Mouse (Mus musculus): ENCODE measurements around the gene Mob3b.

Mob3b gene

GRCm38 (mm10) chr4:35148326-35148725, 9.0 kb downstream of the Mob3b start:
- no peak for DNase-seq (ENCODE audit: low spot score in 2 of 2)

GRCm38 (mm10) chr4:35146597-35146996, 10.7 kb downstream of the Mob3b start:
- DNase-seq (ENCODE audit: low spot score in 2 of 2) = no peak

DNA sequence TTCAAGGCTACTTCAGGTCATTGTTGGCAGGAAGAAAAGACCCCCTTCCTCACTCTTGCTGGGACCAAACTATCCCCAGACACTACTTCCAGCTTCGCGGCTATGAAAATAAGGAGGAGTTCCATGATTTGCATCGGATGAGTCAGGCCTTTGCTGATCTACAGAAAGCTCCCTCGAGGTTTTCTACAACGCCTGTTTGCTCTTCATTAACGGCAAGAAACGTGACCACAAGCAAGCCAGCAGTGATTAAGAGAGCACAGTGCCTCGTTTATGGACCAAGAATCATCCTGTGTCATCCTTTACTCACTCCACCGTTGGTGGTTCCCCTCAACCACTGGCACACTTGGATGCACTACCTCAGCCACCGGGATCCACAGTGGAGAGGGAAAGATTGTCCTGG, 11.6 kb downstream of the Mob3b start:
- no peak for DNase-seq (ENCODE audit: low spot score in 2 of 2)

GRCm38 (mm10) chr4:35143472-35144102, 13.7 kb downstream of the Mob3b start:
- DNase-seq (ENCODE audit: low spot score in 2 of 2) = no peak

DNA sequence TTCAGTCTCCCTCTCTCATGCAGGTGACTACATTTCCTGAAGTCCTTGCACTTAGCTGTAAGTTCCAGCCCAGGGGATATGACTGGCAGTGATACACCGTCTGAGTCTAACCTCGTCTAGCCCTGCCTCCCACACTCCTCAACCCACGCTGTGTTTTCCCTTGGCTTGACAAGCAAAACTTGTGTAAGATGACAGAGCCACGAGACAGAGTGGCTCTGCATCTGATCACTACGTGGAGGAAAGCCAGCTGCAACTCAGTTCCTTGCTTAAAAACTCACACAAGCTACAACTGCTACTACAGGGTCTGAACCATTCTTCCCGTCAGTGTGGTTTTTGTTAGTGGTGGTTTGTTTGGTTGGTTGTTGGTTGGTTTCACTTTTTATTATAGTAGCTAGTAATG, 17.0 kb downstream of the Mob3b start:
- DNase-seq (ENCODE audit: low spot score in 2 of 2) = no peak

DNA sequence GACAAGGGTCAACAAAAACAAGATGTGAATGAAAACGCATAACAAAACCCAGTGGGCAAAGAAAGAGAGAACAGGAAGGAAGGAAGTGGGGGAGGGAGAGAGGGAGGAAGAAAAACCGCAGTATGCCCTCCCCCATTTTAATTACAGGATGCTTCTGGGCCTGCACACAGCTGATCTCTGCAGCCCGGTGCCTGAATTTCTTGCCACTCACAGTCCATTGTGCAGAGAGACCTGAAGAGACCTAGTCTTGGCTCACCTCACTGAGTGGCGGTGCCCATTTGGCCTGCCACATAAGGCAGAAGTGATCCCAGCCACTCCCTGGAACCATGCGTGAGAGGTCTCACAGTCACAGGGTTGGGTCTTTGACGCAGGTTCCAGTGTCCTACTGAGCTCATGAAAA, 19.2 kb downstream of the Mob3b start:
- no peak for DNase-seq (ENCODE audit: low spot score in 2 of 2)

DNA sequence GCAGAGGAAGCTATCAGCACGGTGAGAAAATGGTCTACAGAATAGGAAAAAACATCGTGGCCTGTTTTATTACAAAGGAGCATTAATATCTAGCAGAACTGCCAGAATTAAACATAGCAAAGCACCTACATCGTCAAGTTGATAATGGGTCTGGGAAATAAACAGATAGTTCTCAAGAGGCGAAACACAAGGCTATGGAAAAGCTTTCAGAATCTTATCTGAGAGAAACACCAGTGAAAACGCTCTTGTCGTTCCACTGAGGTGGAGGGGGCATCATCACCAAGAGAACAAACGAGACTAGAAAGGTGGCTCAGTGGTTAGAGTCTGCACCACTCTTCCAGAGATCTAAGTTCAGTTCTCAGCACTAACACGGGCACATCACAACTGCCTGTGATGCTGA, 20.3 kb downstream of the Mob3b start:
- no peak for DNase-seq (ENCODE audit: low spot score in 2 of 2)

- DNase-seq (ENCODE audit: low spot score in 2 of 2) = no peak
Measured at GRCm38 (mm10) chr4:35135806-35136205, 21.5 kb downstream of the Mob3b start.

GRCm38 (mm10) chr4:35134846-35135611, 22.3 kb downstream of the Mob3b start:
- DNase-seq (ENCODE audit: low spot score in 2 of 2) = no peak

- no peak for DNase-seq (ENCODE audit: low spot score in 2 of 2)
Measured at GRCm38 (mm10) chr4:35133411-35133810, 23.9 kb downstream of the Mob3b start.

DNA sequence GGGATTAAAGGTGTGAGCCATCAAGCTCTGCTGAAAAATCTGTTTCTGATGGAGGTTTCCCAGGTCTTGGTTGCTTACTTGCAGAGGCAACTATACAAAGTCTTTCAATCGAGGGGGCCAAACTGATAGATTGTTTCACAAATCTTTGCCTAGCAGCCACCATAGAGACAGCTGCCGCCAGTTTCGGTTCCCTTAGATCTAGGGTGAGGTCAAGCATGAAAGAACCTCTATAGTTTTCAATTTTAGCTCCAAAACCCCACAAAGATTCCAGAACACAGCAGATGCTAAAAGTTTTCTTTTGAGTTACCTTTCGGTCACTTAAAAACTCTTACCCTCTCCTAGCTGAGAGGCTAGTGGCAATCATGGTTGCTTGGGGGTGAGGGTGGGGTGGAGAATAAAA, 25.7 kb downstream of the Mob3b start:
- DNase-seq (ENCODE audit: low spot score in 2 of 2) = no peak

DNA sequence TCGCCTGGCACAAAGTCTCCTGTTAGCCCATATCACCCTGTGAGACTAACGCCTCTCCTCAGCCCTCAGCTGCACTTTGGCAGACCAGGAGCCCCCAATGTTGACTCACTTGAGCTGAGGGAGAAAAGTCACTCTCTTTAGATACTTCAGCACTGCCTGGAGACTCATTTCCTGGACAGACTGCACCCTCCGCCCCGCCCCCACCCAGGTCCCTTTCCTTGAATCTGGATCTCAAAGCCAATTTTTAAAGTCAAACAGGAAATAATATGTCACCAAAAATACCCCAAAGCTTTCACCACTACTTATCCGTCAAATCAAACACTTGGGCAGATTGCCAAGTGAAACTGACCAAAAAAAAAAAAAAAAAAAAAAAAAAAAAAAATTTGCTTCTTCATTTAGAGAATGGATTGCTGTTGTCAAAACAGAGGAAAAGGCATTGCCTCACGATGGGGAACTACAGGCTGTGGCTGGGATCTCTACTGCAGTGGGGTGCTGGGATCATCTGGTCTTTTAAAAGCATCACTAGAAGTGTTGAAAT, 26.8 kb downstream of the Mob3b start:
- no peak for DNase-seq (ENCODE audit: low spot score in 2 of 2)

- no peak for DNase-seq (ENCODE audit: low spot score in 2 of 2)
Measured at GRCm38 (mm10) chr4:35127759-35128158, 29.5 kb downstream of the Mob3b start.

DNA sequence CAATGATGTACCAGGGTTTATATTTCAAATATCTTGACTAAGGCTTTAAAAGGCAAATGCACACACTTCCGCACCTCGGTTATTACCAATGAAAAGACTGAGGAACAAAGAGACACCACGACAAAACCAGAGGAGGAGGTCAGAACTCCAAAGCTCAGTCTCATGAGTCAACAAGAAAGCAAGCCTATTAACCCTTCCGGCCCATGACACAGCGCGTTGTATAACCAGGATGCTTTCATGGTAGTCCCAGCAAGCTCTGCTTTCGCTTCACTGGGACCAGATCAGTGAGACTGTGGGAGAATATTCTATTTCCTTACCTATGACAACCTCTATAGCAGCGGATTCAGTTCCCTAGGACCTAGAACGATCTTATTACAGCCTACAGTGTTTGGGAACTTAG, 30.5 kb downstream of the Mob3b start:
- DNase-seq (ENCODE audit: low spot score in 2 of 2) = no peak

GRCm38 (mm10) chr4:35125299-35125777, 31.9 kb downstream of the Mob3b start:
- DNase-seq (ENCODE audit: low spot score in 2 of 2) = no peak

DNA sequence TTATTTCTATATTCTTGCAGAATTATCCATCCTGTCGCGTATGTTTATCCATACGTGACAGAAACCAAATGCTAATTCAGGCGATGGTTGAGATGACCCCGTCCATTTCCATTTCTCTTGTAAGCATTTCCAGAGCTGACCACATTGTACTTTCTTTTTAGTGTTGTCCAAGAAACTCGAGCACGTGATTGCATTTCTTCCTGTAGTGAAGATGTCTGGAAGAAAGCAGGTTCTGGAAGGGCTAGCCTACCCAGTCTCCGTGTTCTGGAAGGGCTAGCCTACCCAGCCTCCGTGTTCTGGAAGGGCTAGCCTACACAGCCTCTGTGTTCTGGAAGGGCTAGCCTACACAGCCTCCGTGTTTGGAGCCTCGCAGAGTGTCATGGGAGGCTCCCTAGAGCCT, 33.3 kb downstream of the Mob3b start:
- DNase-seq (ENCODE audit: low spot score in 2 of 2) = no peak

DNA sequence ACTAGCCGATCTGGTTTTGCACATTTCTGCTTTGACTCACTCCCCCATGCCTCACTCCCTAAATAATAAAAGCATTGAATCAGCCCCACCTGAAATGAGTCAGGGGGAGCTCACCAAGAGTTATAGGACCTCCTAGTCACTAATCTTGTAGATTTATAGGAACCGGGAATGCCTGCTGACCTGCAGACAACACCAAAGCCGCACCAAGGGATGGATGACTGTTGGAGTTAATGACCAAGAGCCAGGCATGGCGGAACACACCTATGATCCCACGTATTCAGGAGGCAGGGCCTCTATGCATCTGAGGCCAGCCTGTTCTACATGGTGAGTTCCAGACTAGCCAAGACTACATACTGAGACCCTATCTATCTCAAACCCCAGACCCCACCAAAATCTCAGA, 34.2 kb downstream of the Mob3b start:
- DNase-seq (ENCODE audit: low spot score in 2 of 2) = no peak

DNA sequence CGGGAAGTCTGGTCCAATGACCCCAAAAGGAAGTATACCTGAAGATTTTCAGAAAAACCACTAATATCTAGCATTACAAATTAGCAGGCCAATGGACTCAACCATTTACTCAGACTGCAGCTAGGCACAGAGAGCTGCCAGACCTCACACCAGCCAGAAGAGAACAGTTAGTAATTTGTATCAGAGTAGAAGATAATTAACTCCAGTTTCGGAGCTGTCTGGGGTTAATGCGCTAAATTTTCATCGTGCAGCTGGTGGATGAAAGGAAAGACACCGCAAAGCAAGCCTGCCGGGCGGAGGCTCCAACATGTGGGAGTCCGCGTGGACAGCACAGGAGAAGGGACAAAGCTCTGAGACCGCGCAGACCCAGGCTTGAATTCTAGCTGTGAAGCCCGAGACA, 36.2 kb downstream of the Mob3b start:
- DNase-seq (ENCODE audit: low spot score in 2 of 2) = no peak

GRCm38 (mm10) chr4:35120575-35120974, 36.7 kb downstream of the Mob3b start:
- DNase-seq (ENCODE audit: low spot score in 2 of 2) = no peak

DNA sequence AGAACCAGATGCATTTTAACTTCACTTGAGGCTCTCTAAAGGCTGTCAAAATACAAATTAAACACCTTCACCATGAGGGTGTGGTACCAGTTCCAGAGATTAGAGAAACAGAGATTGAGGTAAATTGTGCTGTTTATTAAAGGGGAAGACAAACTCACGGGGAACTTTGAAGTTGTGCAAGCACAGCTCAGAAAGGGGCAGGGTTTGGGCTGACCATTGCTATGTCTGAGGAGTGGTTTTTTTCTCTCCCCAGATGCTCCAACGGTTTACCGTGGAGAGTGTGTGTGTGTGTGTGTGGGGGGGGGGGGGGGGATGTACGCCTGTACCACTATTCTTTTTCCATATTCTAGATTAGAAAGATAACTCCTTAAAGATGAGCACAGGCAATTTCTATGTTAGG, 37.1 kb downstream of the Mob3b start:
- no peak for DNase-seq (ENCODE audit: low spot score in 2 of 2)

- DNase-seq (ENCODE audit: low spot score in 2 of 2) = no peak
Measured at GRCm38 (mm10) chr4:35118851-35119250, 38.4 kb downstream of the Mob3b start.

DNA sequence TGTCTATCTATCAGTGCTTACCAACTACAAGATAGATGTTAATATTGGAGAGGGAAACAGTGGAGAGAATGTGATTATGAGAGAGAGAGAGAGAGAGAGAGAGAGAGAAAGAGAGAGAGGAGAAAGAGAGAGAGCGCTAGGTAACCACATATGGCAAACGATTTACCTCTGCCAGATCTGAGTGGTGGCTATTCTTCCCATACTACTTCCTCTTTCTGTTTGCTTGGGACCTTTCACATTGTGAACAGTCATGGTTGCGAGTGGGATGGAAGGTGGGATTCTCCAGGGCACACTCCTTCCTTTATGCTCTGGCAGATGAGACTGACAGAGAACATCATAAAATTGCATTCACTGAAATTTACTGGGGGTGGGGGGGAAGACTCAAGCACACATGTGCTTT, 40.1 kb downstream of the Mob3b start:
- DNase-seq (ENCODE audit: low spot score in 2 of 2) = no peak

GRCm38 (mm10) chr4:35115933-35116332, 41.4 kb downstream of the Mob3b start:
- no peak for DNase-seq (ENCODE audit: low spot score in 2 of 2)

All from right cerebral cortex, postnatal 10 days (tissue).